Mouse (Mus musculus) E14TG2a.4 (cell line): Measurements from ENCODE around the gene Ankrd10.
A peak's percentile ranks its signal among the peaks of the same experiment; 100 is the strongest.

Experiments used
- H3K27me3 ChIP-seq: 2 replicates; pipeline ENCODE4 v1.6.1; 2014; ENCODE audit warnings: low read length, control low read depth; ENCODE audit not compliant: insufficient read depth
- H3K36me3 ChIP-seq: 2 replicates; pipeline ENCODE4 v1.6.1; 2014; ENCODE audit warnings: low read length, control low read depth; ENCODE audit not compliant: insufficient read depth
- H3K4me1 ChIP-seq: replicated peaks from 2 replicates; pipeline ENCODE4 v1.6.1; 2014; ENCODE audit warnings: low read depth, low read length, control low read depth
- H3K4me3 ChIP-seq: replicated peaks from 2 replicates; pipeline ENCODE4 v1.5.1; 2014; ENCODE audit warnings: mild to moderate bottlenecking, low read length
- H3K9me3 ChIP-seq: 2 replicates; pipeline ENCODE4 v1.6.1; 2014; ENCODE audit warnings: low read length, control low read depth
- CTCF ChIP-seq: conservative IDR thresholded peaks from 2 replicates; pipeline ENCODE4 v1.5.1; 2014; ENCODE audit warnings: low read length
- NANOG ChIP-seq: IDR thresholded peaks from 2 replicates; pipeline ENCODE4 v1.6.1; 2014; ENCODE audit warnings: borderline replicate concordance, low read length, mixed read lengths
- POU5F1 ChIP-seq: IDR thresholded peaks from 2 replicates; pipeline ENCODE4 v1.6.1; 2014; ENCODE audit warnings: low read length, borderline replicate concordance

Gene Ankrd10

GRCm38 (mm10) chr8:11592296-11592695, 43.3 kb downstream of the Ankrd10 start:
- H3K36me3 ChIP-seq, result no peaks in the 10 kb centered on the region
- H3K4me3 ChIP-seq, result peak overlapping the region; percentile 10; the same call in 1 of the 2 replicates
- H3K4me1 ChIP-seq, result peaks cover 34% of the 10 kb centered on the region
- no peak for TF ChIP-seq CTCF
- no peak for TF ChIP-seq POU5F1
- no peak for TF ChIP-seq NANOG
- H3K9me3 ChIP-seq, result peaks cover 6% of the 10 kb centered on the region
- H3K27me3 ChIP-seq, result no peaks in the 10 kb centered on the region

- peaks cover 2% of the 10 kb centered on the region; the same call in 1 of the 2 replicates for H3K9me3 ChIP-seq
- H3K4me3 ChIP-seq, result peak overlapping the region; percentile 10; the same call in 1 of the 2 replicates
- no peaks in the 10 kb centered on the region for H3K36me3 ChIP-seq
- H3K4me1 ChIP-seq, result peaks cover 34% of the 10 kb centered on the region
- no peaks in the 10 kb centered on the region for H3K27me3 ChIP-seq
- TF ChIP-seq POU5F1 (no peak), CTCF (no peak), NANOG (no peak)
Observed at GRCm38 (mm10) chr8:11591837-11592236, 43.7 kb downstream of the Ankrd10 start.

GRCm38 (mm10) chr8:11586374-11586745, 49.2 kb downstream of the Ankrd10 start:
- Histone ChIP-seq H3K4me3 (no peak overlapping the region), H3K4me1 (peaks cover 7% of the 10 kb centered on the region; the same call in 1 of the 2 replicates), H3K36me3 (no peaks in the 10 kb centered on the region), H3K9me3 (peaks cover 20% of the 10 kb centered on the region), H3K27me3 (0 out of 2 replicates have a peak, but pooled peaks cover 4% of the 10 kb centered on the region)
- TF ChIP-seq CTCF, result no peak
- TF ChIP-seq POU5F1, result no peak
- TF ChIP-seq NANOG, result no peak

GRCm38 (mm10) chr8:11585513-11586373, 49.8 kb downstream of the Ankrd10 start:
- H3K36me3 ChIP-seq, result no peaks in the 10 kb centered on the region

GRCm38 (mm10) chr8:11575604-11576384, 59.8 kb downstream of the Ankrd10 start:
- Histone ChIP-seq H3K9me3 (no peaks in the 10 kb centered on the region), H3K36me3 (peaks cover 9% of the 10 kb centered on the region), H3K4me3 (no peak overlapping the region), H3K4me1 (peaks cover 9% of the 10 kb centered on the region; the same call in 1 of the 2 replicates), H3K27me3 (no peaks in the 10 kb centered on the region)
- TF ChIP-seq NANOG (no peak), POU5F1 (no peak), CTCF (no peak)

More at GRCm38 (mm10) chr8:11585513-11586373, 49.8 kb downstream of the Ankrd10 start:
- Histone ChIP-seq H3K27me3 (0 out of 2 replicates have a peak, but pooled peaks cover 4% of the 10 kb centered on the region), H3K9me3 (peaks cover 20% of the 10 kb centered on the region), H3K4me3 (no peak overlapping the region), H3K4me1 (peaks cover 3% of the 10 kb centered on the region; the same call in 1 of the 2 replicates)
- no peak for TF ChIP-seq CTCF
- TF ChIP-seq NANOG, result no peak
- no peak for TF ChIP-seq POU5F1

- Histone ChIP-seq H3K9me3 (no peaks in the 10 kb centered on the region), H3K4me1 (peaks cover 13% of the 10 kb centered on the region), H3K27me3 (no peaks in the 10 kb centered on the region), H3K4me3 (0 out of 2 replicates have a peak overlapping the region, but pooled peaks have one; percentile 1), H3K36me3 (peaks cover 9% of the 10 kb centered on the region)
- TF ChIP-seq POU5F1, result no peak
- no peak for TF ChIP-seq NANOG
- no peak for TF ChIP-seq CTCF
Observed at GRCm38 (mm10) chr8:11574911-11575603, 60.5 kb downstream of the Ankrd10 start.

- Histone ChIP-seq H3K4me1 (peaks cover 28% of the 10 kb centered on the region), H3K27me3 (no peaks in the 10 kb centered on the region), H3K9me3 (no peaks in the 10 kb centered on the region), H3K4me3 (no peak overlapping the region), H3K36me3 (peaks cover 13% of the 10 kb centered on the region)
- TF ChIP-seq NANOG (no peak), POU5F1 (no peak), CTCF (no peak)
Observed at GRCm38 (mm10) chr8:11572428-11572827, 63.1 kb downstream of the Ankrd10 start.

GRCm38 (mm10) chr8:11571950-11572349, 63.6 kb downstream of the Ankrd10 start:
- no peak overlapping the region for H3K4me3 ChIP-seq
- peaks cover 28% of the 10 kb centered on the region for H3K4me1 ChIP-seq
- H3K9me3 ChIP-seq, result no peaks in the 10 kb centered on the region
- H3K27me3 ChIP-seq, result no peaks in the 10 kb centered on the region
- TF ChIP-seq POU5F1, result no peak
- no peak for TF ChIP-seq NANOG
- no peak for TF ChIP-seq CTCF
- H3K36me3 ChIP-seq, result peaks cover 15% of the 10 kb centered on the region
